Mouse (Mus musculus) neural tube, embryonic 12.5 days (tissue): ENCODE results near the gene C2. TPM values are rescaled to one million over a fixed set of nuclear protein-coding genes. Genes with fewer than 3 reads are reported as not detected.

Experiments
- ATAC-seq: fragments of 200-750 bp; cut with Nextera tagmentation; 2 replicates; pipeline ENCODE4 v1.8.0; 2017; ENCODE audit warnings: low read depth, mild to moderate bottlenecking, moderate TSS enrichment, moderate library complexity; ENCODE audit not compliant: low FRiP score
- H3K27ac ChIP-seq: fragments of 300-500 bp; sonication (generic); 2 replicates; pipeline ENCODE4 v1.5.1; 2016
- H3K27me3 ChIP-seq: fragments of 300-500 bp; sonication (generic); replicated peaks from 2 replicates; pipeline ENCODE4 v1.6.1; 2016; ENCODE audit warnings: mild to moderate bottlenecking
- H3K36me3 ChIP-seq: fragments of 300-500 bp; sonication (generic); 2 replicates; pipeline ENCODE4 v1.6.1; 2016; ENCODE audit warnings: mild to moderate bottlenecking
- H3K4me1 ChIP-seq: fragments of 300-500 bp; sonication (generic); 2 replicates; pipeline ENCODE4 v1.6.1; 2016
- H3K4me2 ChIP-seq: fragments of 300-500 bp; sonication (generic); replicated peaks from 2 replicates; pipeline ENCODE4 v1.6.1; 2016; ENCODE audit warnings: mild to moderate bottlenecking
- H3K4me3 ChIP-seq: fragments of 300-500 bp; sonication (generic); 2 replicates; pipeline ENCODE4 v1.5.1; 2016
- H3K9ac ChIP-seq: fragments of 300-500 bp; sonication (generic); 2 replicates; pipeline ENCODE4 v1.6.1; 2016; ENCODE audit warnings: mild to moderate bottlenecking
- H3K9me3 ChIP-seq: fragments of 300-500 bp; sonication (generic); 2 replicates; pipeline ENCODE4 v1.6.1; 2016; ENCODE audit warnings: mild to moderate bottlenecking
- WGBS: fragments of 180-500 bp; shearing (Covaris S2); methylation state at CpG from one replicate; pipeline ENCODE4 v1.1.7; 2016; 5-methylcytosine and 5-hydroxymethylcytosine counted together
- polyA plus RNA-seq: library from polyadenylated mRNA; unstranded; fragments of >200 nt; fragmentation: Nextera tagmentation; extraction: Ambion mirVana; gene quantifications from 2 replicates; pipeline ENCODE4 v1.2.1, GENCODE M21; 2016

C2 gene
- 1.0 and 1.5 TPM in 2 replicates for polyA plus RNA-seq

GRCm38 (mm10) chr17:34898160-34898586 lies at the start of gene C2, which contains the start of gene Ehmt2:
Gene C2, minus strand, starts transcription at chr17:34898265.
Gene Ehmt2, plus strand, starts transcription at chr17:34898469.
- Histone ChIP-seq H3K4me1 (peaks cover 41% of the 10 kb centered on the region), H3K9me3 (no peaks in the 10 kb centered on the region)
- ATAC-seq: 0 out of 2 replicates have a peak, but pooled peaks have one; percentile 11

GRCm38 (mm10) chr17:34947606-34948005 lies 49.5 kb upstream of the C2 start:
- 30% methylated on average over 8 of the region's 8 CpGs for WGBS
- peaks cover 18% of the 10 kb centered on the region for H3K36me3 ChIP-seq
- H3K27me3 ChIP-seq: no peaks in the 10 kb centered on the region
- peaks cover 9% of the 10 kb centered on the region; the same call in 1 of the 2 replicates for H3K4me1 ChIP-seq
- no peak for ATAC-seq
- no peak overlapping the region for H3K27ac ChIP-seq
- no peak overlapping the region for H3K4me2 ChIP-seq
- no peak overlapping the region for H3K4me3 ChIP-seq
- no peak overlapping the region for H3K9ac ChIP-seq
- no peaks in the 10 kb centered on the region for H3K9me3 ChIP-seq

More at GRCm38 (mm10) chr17:34898160-34898586, at the start of gene C2, which contains the start of gene Ehmt2:
- peaks cover 23% of the 10 kb centered on the region for H3K36me3 ChIP-seq
- WGBS: 1% methylated on average over 41 of the region's 44 CpGs
- H3K27me3 ChIP-seq: no peaks in the 10 kb centered on the region
- peak within 1 kb of the TSS; percentile 79 for H3K27ac ChIP-seq
- H3K4me3 ChIP-seq: peak within 1 kb of the TSS; percentile 98
- peak within 1 kb of the TSS; percentile 89 for H3K9ac ChIP-seq
- H3K4me2 ChIP-seq: peak within 1 kb of the TSS; percentile 98

- peaks cover 12% of the 10 kb centered on the region for H3K4me1 ChIP-seq
- WGBS: 94% methylated on average over 5 of the region's 5 CpGs
- no peak overlapping the region for H3K4me2 ChIP-seq
- ATAC-seq: no peak
- no peak overlapping the region for H3K9ac ChIP-seq
- no peaks in the 10 kb centered on the region for H3K27me3 ChIP-seq
- no peak overlapping the region for H3K4me3 ChIP-seq
- H3K27ac ChIP-seq: no peak overlapping the region
- H3K36me3 ChIP-seq: peaks cover 18% of the 10 kb centered on the region
- no peaks in the 10 kb centered on the region for H3K9me3 ChIP-seq
These were observed 48.5 kb upstream of the C2 start for GRCm38 (mm10) chr17:34946486-34947140.

- ATAC-seq: no peak
- H3K36me3 ChIP-seq: peaks cover 1% of the 10 kb centered on the region
- no peaks in the 10 kb centered on the region for H3K27me3 ChIP-seq
- H3K4me3 ChIP-seq: no peak overlapping the region
- H3K9me3 ChIP-seq: no peaks in the 10 kb centered on the region
- H3K4me1 ChIP-seq: peaks cover 5% of the 10 kb centered on the region; the same call in 1 of the 2 replicates
- H3K4me2 ChIP-seq: no peak overlapping the region
- H3K9ac ChIP-seq: no peak overlapping the region
- H3K27ac ChIP-seq: no peak overlapping the region
These were observed 46.3 kb upstream of the C2 start for GRCm38 (mm10) chr17:34944362-34944761.

GRCm38 (mm10) chr17:34943128-34943815 lies 45.2 kb upstream of the C2 start:
- no peak for ATAC-seq
- Histone ChIP-seq H3K4me3 (no peak overlapping the region), H3K27me3 (no peaks in the 10 kb centered on the region), H3K4me1 (peaks cover 5% of the 10 kb centered on the region; the same call in 1 of the 2 replicates), H3K36me3 (no peaks in the 10 kb centered on the region), H3K27ac (no peak overlapping the region), H3K9ac (no peak overlapping the region), H3K9me3 (no peaks in the 10 kb centered on the region), H3K4me2 (no peak overlapping the region)
- WGBS: 77% methylated on average over 4 of the region's 4 CpGs

GRCm38 (mm10) chr17:34941344-34942041 lies 43.4 kb upstream of the C2 start:
- no peak for ATAC-seq
- H3K27ac ChIP-seq: no peak overlapping the region
- WGBS: 7% methylated on average over 15 of the region's 15 CpGs

GRCm38 (mm10) chr17:34937960-34938505 lies 40.0 kb upstream of the C2 start:
- WGBS: 83% methylated on average over 6 of the region's 6 CpGs
- ATAC-seq: no peak

More at GRCm38 (mm10) chr17:34941344-34942041, 43.4 kb upstream of the C2 start:
- H3K4me1 ChIP-seq: peaks cover 5% of the 10 kb centered on the region; the same call in 1 of the 2 replicates
- H3K4me2 ChIP-seq: peak overlapping the region; percentile 53
- H3K27me3 ChIP-seq: no peaks in the 10 kb centered on the region
- peaks cover 2% of the 10 kb centered on the region; the same call in 1 of the 2 replicates for H3K36me3 ChIP-seq
- no peaks in the 10 kb centered on the region for H3K9me3 ChIP-seq
- 0 out of 2 replicates have a peak overlapping the region, but pooled peaks have one; percentile 18 for H3K9ac ChIP-seq
- peak overlapping the region; percentile 5; the same call in 1 of the 2 replicates for H3K4me3 ChIP-seq

GRCm38 (mm10) chr17:34934830-34935229 lies 36.8 kb upstream of the C2 start:
- peaks cover 18% of the 10 kb centered on the region for H3K36me3 ChIP-seq
- no peak overlapping the region for H3K4me3 ChIP-seq
- no peaks in the 10 kb centered on the region for H3K9me3 ChIP-seq
- no peak for ATAC-seq
- WGBS: 55% methylated on average over 8 of the region's 8 CpGs
- H3K9ac ChIP-seq: no peak overlapping the region
- H3K4me1 ChIP-seq: peaks cover 11% of the 10 kb centered on the region; the same call in 1 of the 2 replicates
- no peaks in the 10 kb centered on the region for H3K27me3 ChIP-seq
- H3K4me2 ChIP-seq: no peak overlapping the region
- no peak overlapping the region for H3K27ac ChIP-seq

More at GRCm38 (mm10) chr17:34937960-34938505, 40.0 kb upstream of the C2 start:
- Histone ChIP-seq H3K9me3 (no peaks in the 10 kb centered on the region), H3K4me3 (no peak overlapping the region), H3K27ac (no peak overlapping the region), H3K9ac (no peak overlapping the region), H3K4me1 (peaks cover 5% of the 10 kb centered on the region; the same call in 1 of the 2 replicates), H3K27me3 (no peaks in the 10 kb centered on the region), H3K4me2 (no peak overlapping the region), H3K36me3 (peaks cover 18% of the 10 kb centered on the region)

- Histone ChIP-seq H3K9ac (no peak overlapping the region), H3K4me3 (no peak overlapping the region), H3K4me2 (0 out of 2 replicates have a peak overlapping the region, but pooled peaks have one; percentile 0), H3K27ac (no peak overlapping the region), H3K4me1 (peaks cover 11% of the 10 kb centered on the region; the same call in 1 of the 2 replicates), H3K9me3 (no peaks in the 10 kb centered on the region), H3K27me3 (no peaks in the 10 kb centered on the region), H3K36me3 (peaks cover 18% of the 10 kb centered on the region)
- 76% methylated on average over 24 of the region's 24 CpGs for WGBS
- no peak for ATAC-seq
These were observed 36.0 kb upstream of the C2 start for GRCm38 (mm10) chr17:34934031-34934430.

- H3K9ac ChIP-seq: peak overlapping the region; percentile 80; the same call in 1 of the 2 replicates
- no peaks in the 10 kb centered on the region for H3K27me3 ChIP-seq
- H3K4me3 ChIP-seq: no peak overlapping the region
- H3K4me2 ChIP-seq: peak overlapping the region; percentile 96
- 93% methylated on average over 8 of the region's 8 CpGs for WGBS
- H3K27ac ChIP-seq: no peak overlapping the region
- H3K9me3 ChIP-seq: no peaks in the 10 kb centered on the region
- H3K36me3 ChIP-seq: peaks cover 18% of the 10 kb centered on the region
- H3K4me1 ChIP-seq: peaks cover 11% of the 10 kb centered on the region; the same call in 1 of the 2 replicates
- ATAC-seq: no peak
These were observed 34.2 kb upstream of the C2 start for GRCm38 (mm10) chr17:34932287-34932686.

GRCm38 (mm10) chr17:34931735-34932098 lies 33.7 kb upstream of the C2 start:
- Histone ChIP-seq H3K27ac (no peak overlapping the region), H3K4me3 (peak overlapping the region; percentile 68), H3K27me3 (no peaks in the 10 kb centered on the region), H3K9ac (peak overlapping the region; percentile 80), H3K36me3 (peaks cover 18% of the 10 kb centered on the region), H3K9me3 (no peaks in the 10 kb centered on the region), H3K4me2 (peak overlapping the region; percentile 96), H3K4me1 (peaks cover 11% of the 10 kb centered on the region; the same call in 1 of the 2 replicates)
- 11% methylated on average over 14 of the region's 14 CpGs for WGBS
- ATAC-seq: peak; percentile 31
